Mouse (Mus musculus) adrenal gland, postnatal 14 days (tissue): ENCODE results near the gene Bbs2. TPM values are rescaled to one million over a fixed set of nuclear protein-coding genes. Genes with fewer than 3 reads are reported as not detected.

ENCODE experiments used
- total RNA-seq: library from RNA; stranded (reverse); gene quantifications from 2 replicates; pipeline ENCODE4 v1.2.3, GENCODE M21; 2021

Gene Bbs2
- total RNA-seq, 1 experiment from 2014 or later: 19.6 TPM

Other genes with a start within 250 kb of the Bbs2 start
- 156 and 169 TPM in 2 replicates for gene Amfr, start 86.1 kb downstream of the Bbs2 start, total RNA-seq
- 43.3 and 50.4 TPM in 2 replicates for gene Nudt21, start 61.9 kb downstream of the Bbs2 start, total RNA-seq
- 16.4 and 18.2 TPM in 2 replicates for gene Ogfod1, start 61.7 kb downstream of the Bbs2 start, total RNA-seq
- not detected in 2 replicates for gene Mt4, start 38.3 kb upstream of the Bbs2 start, total RNA-seq
- 4.3 and 8.4 TPM in 2 replicates for gene Mt3, start 53.7 kb upstream of the Bbs2 start, total RNA-seq
- 119 and 299 TPM in 2 replicates for gene Mt2, start 73.7 kb upstream of the Bbs2 start, total RNA-seq
- 237 and 369 TPM in 2 replicates for gene Mt1, start 80.2 kb upstream of the Bbs2 start, total RNA-seq
- gene Nup93, start 115.6 kb upstream of the Bbs2 start, total RNA-seq: 17.1 and 20.2 TPM in 2 replicates
- 0.11 and 0.19 TPM in 2 replicates for gene Slc12a3, start 230.3 kb upstream of the Bbs2 start, total RNA-seq